In the genomic region with DNA sequence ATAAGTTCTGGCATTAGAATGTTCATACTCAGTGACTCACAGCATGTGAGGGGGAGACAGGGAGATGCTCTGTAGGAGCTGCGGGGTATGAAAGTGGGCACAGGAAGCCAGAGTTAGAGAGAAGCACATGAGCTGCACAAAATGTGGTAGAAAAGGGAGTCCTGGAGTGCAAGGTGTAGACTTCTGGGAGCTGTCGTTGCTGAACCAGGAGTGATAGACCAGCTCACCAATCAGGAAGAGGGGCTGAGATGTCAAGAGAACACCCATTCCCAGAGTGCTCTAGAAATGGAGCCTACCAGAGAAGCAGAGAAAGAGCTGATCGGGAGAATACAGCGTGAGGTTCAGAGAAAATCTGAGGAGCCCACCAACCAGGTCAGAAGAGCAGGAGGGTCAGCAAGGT, we compare ENCODE assay signal across 18 mouse cellular contexts.
DNase-seq lines count a peak whose midpoint lies in the region; ATAC-seq lines count a peak whose summit lies in the region.
"Had no signal": no experiment of that assay in that cellular context is flagged by ENCODE, and none has a peak within 500 bp of the region (broad histone marks: within the 10 kb centered on the region; RNA-seq: fewer than 3 reads in every experiment).

No protein-coding gene starts in this region.

- intact Hi-C loops in left cerebral cortex, postnatal 4 days (cut with DNase I) = loop anchor here (5.0 kb wide), 2 partner anchors 215 to 1055 kb away; no protein-coding TSS in a partner anchor
- intact Hi-C loops in left cerebral cortex, postnatal 14 days (cut with DNase I) = loop anchor here (5.0 to 10.0 kb wide), 4 partner anchors 395 to 1660 kb away; no protein-coding TSS in a partner anchor

- H3K9me3 ChIP-seq in embryonic facial prominence, embryonic 14.5 days (ENCODE audit: control insufficient read depth, low read length) = no peaks in the 10 kb centered on the region
- H3K9me3 ChIP-seq in embryonic facial prominence, embryonic 10.5 days = no peaks in the 10 kb centered on the region
- no peaks in the 10 kb centered on the region for H3K9me3 ChIP-seq in kidney, embryonic 14.5 days (ENCODE audit: control insufficient read depth, low read length)
- H3K9me3 ChIP-seq: forebrain, embryonic 13.5 days; hindbrain, embryonic 15.5 days; megakaryocyte, embryonic 14.5 days had no signal

- H3K27ac ChIP-seq in embryonic facial prominence, embryonic 14.5 days (replicated peaks; ENCODE audit: low read depth, low read length) = no peak overlapping the region
- H3K27ac ChIP-seq in embryonic facial prominence, embryonic 10.5 days (replicated peaks) = no peak overlapping the region
- no peak overlapping the region for H3K27ac ChIP-seq in kidney, embryonic 14.5 days (ENCODE audit: low read depth, low read length)
- H3K27ac ChIP-seq: forebrain, embryonic 13.5 days; gastrocnemius, adult 2 months; hindbrain, embryonic 15.5 days; stomach, postnatal 0 days had no signal

- H3K4me2 ChIP-seq in embryonic facial prominence, embryonic 14.5 days (ENCODE audit: low read depth, low read length) = peak overlapping the region; percentile 25; the same call in 1 of the 2 replicates
- H3K4me2 ChIP-seq in kidney, embryonic 14.5 days (replicated peaks; ENCODE audit: low read depth, low read length) = no peak overlapping the region
- H3K4me2 ChIP-seq: forebrain, embryonic 13.5 days; hindbrain, embryonic 15.5 days had no signal

- WGBS in embryonic facial prominence, embryonic 14.5 days = 83% methylated on average over 4 of the region's 4 CpGs
- 83% methylated on average over 4 of the region's 4 CpGs for WGBS in embryonic facial prominence, embryonic 10.5 days
- 76% methylated on average over 4 of the region's 4 CpGs for WGBS in kidney, embryonic 14.5 days

- ATAC-seq in embryonic facial prominence, embryonic 14.5 days (ENCODE audit: low read depth) = no peak
- ATAC-seq in kidney, embryonic 14.5 days (ENCODE audit: low FRiP score, low TSS enrichment) = no peak
- ATAC-seq: intestine, embryonic 16.5 days; liver, postnatal 0 days had no signal

- no peaks in the 10 kb centered on the region for H3K36me3 ChIP-seq in embryonic facial prominence, embryonic 14.5 days (ENCODE audit: control insufficient read depth, insufficient read depth, low read length)
- no peaks in the 10 kb centered on the region for H3K36me3 ChIP-seq in embryonic facial prominence, embryonic 10.5 days (replicated peaks)
- no peaks in the 10 kb centered on the region for H3K36me3 ChIP-seq in kidney, embryonic 14.5 days (ENCODE audit: control insufficient read depth, insufficient read depth, low read length)
- H3K36me3 ChIP-seq: hindbrain, embryonic 15.5 days had no signal

- H3K27me3 ChIP-seq in embryonic facial prominence, embryonic 14.5 days (replicated peaks; ENCODE audit: control insufficient read depth, insufficient read depth, low read length) = no peaks in the 10 kb centered on the region
- H3K27me3 ChIP-seq in embryonic facial prominence, embryonic 10.5 days (replicated peaks; ENCODE audit: low read depth, poor library complexity, severe bottlenecking) = no peaks in the 10 kb centered on the region
- H3K27me3 ChIP-seq in kidney, embryonic 14.5 days (ENCODE audit: control insufficient read depth, insufficient read depth, low read length) = no peaks in the 10 kb centered on the region
- H3K27me3 ChIP-seq: hindbrain, embryonic 15.5 days; megakaryocyte, embryonic 14.5 days had no signal

- H3K4me3 ChIP-seq in embryonic facial prominence, embryonic 14.5 days (ENCODE audit: low read depth, low read length) = no peak overlapping the region
- H3K4me3 ChIP-seq in embryonic facial prominence, embryonic 10.5 days = no peak overlapping the region
- H3K4me3 ChIP-seq in kidney, embryonic 14.5 days (ENCODE audit: low read length) = no peak overlapping the region
- H3K4me3 ChIP-seq: forebrain, embryonic 13.5 days; gastrocnemius, adult 2 months; hindbrain, embryonic 15.5 days; megakaryocyte, embryonic 14.5 days had no signal

- no peak for DNase-seq in embryonic facial prominence, embryonic 14.5 days (ENCODE audit: low spot score)
- no peak for DNase-seq in embryonic facial prominence, embryonic 10.5 days (ENCODE audit: low spot score)
- DNase-seq in left cerebral cortex, adult 18-20 months (ENCODE audit: low spot score in 2 of 2) = peak; percentile 16 to 32
- no peak for DNase-seq in left cerebral cortex, postnatal 4 days
- peak; percentile 24 to 38 for DNase-seq in frontal cortex, postnatal 36 days (ENCODE audit: low spot score in 2 of 2)
- DNase-seq in left cerebral cortex, postnatal 14 days (ENCODE audit: low spot score in 2 of 2) = peak; percentile 22 to 38
- DNase-seq in cerebellum, postnatal 36 days = no peak
- DNase-seq: adrenal gland, adult 2 months; cerebellum, adult 11-12 months; gastrocnemius, adult 2 months; liver, postnatal 0 days; lung, postnatal 14 days had no signal

- no peaks in the 10 kb centered on the region for H3K4me1 ChIP-seq in embryonic facial prominence, embryonic 14.5 days (ENCODE audit: control insufficient read depth, insufficient read depth, low read length)
- H3K4me1 ChIP-seq in embryonic facial prominence, embryonic 10.5 days = no peaks in the 10 kb centered on the region
- no peaks in the 10 kb centered on the region for H3K4me1 ChIP-seq in kidney, embryonic 14.5 days (ENCODE audit: control insufficient read depth, insufficient read depth, low read length)
- H3K4me1 ChIP-seq: hindbrain, embryonic 15.5 days; megakaryocyte, embryonic 14.5 days had no signal

- no peak overlapping the region for H3K9ac ChIP-seq in embryonic facial prominence, embryonic 14.5 days (ENCODE audit: low read depth, low read length)
- H3K9ac ChIP-seq in kidney, embryonic 14.5 days (ENCODE audit: low read depth, low read length) = no peak overlapping the region
- H3K9ac ChIP-seq: forebrain, embryonic 13.5 days; hindbrain, embryonic 15.5 days; liver, postnatal 0 days had no signal

Comparison
In these comparisons a context has a peak if more than half of its experiments do, and no peak if none do; other contexts are left out.
1. DNase-seq: peak in left cerebral cortex, adult 18-20 months (2 of 2), frontal cortex, postnatal 36 days (2 of 2) and left cerebral cortex, postnatal 14 days (2 of 2); none in embryonic facial prominence, embryonic 14.5 days (single experiment), embryonic facial prominence, embryonic 10.5 days (single experiment), left cerebral cortex, postnatal 4 days (single experiment) and cerebellum, postnatal 36 days (0 of 2).